Mouse (Mus musculus) lung, embryonic 16.5 days (tissue): ENCODE results near the gene Serpina12. TPM values are rescaled to one million over a fixed set of nuclear protein-coding genes. Genes with fewer than 3 reads are reported as not detected.

ENCODE experiments used
- ATAC-seq: fragments of 200-750 bp; cut with Nextera tagmentation; 2 replicates; pipeline ENCODE4 v1.8.0; 2017; ENCODE audit warnings: low read depth, mild to moderate bottlenecking, moderate library complexity
- H3K27ac ChIP-seq: fragments of 300-500 bp; sonication (generic); 2 replicates; pipeline ENCODE4 v1.5.1; 2014; ENCODE audit warnings: mild to moderate bottlenecking, control low read depth, low read length
- H3K27me3 ChIP-seq: fragments of 300-500 bp; sonication (generic); 2 replicates; pipeline ENCODE4 v1.6.1; 2014; ENCODE audit warnings: low read depth, low read length, mixed read lengths; ENCODE audit not compliant: control insufficient read depth, insufficient read depth
- H3K36me3 ChIP-seq: fragments of 300-500 bp; sonication (generic); 2 replicates; pipeline ENCODE4 v1.6.1; 2014; ENCODE audit warnings: low read length; ENCODE audit not compliant: control insufficient read depth, insufficient read depth
- H3K4me1 ChIP-seq: fragments of 300-500 bp; sonication (generic); replicated peaks from 2 replicates; pipeline ENCODE4 v1.6.1; 2014; ENCODE audit warnings: low read length, mixed read lengths; ENCODE audit not compliant: control insufficient read depth, insufficient read depth
- H3K4me2 ChIP-seq: fragments of 300-500 bp; sonication (generic); 2 replicates; pipeline ENCODE4 v1.6.1; 2014; ENCODE audit warnings: low read depth, low read length, control low read depth
- H3K4me3 ChIP-seq: fragments of 300-500 bp; sonication (generic); 2 replicates; pipeline ENCODE4 v1.5.1; 2014; ENCODE audit warnings: mild to moderate bottlenecking, low read length, control low read depth
- H3K9ac ChIP-seq: fragments of 300-500 bp; sonication (generic); 2 replicates; pipeline ENCODE4 v1.6.1; 2014; ENCODE audit warnings: low read length, control low read depth
- H3K9me3 ChIP-seq: fragments of 300-500 bp; sonication (generic); 2 replicates; pipeline ENCODE4 v1.6.1; 2016; ENCODE audit warnings: low read length; ENCODE audit not compliant: control insufficient read depth
- WGBS: fragments of 180-500 bp; shearing (Covaris S2); extraction: QIAGEN DNeasy Blood & Tissue Kit; methylation state at CpG from one replicate; pipeline ENCODE4 v1.1.7; 2014; 5-methylcytosine and 5-hydroxymethylcytosine counted together
- polyA plus RNA-seq: library from polyadenylated mRNA; unstranded; fragments of >200 nt; fragmentation: Nextera tagmentation; extraction: Ambion mirVana; gene quantifications from 2 replicates; pipeline ENCODE4 v1.2.1, GENCODE M21; 2015

Serpina12 gene
- polyA plus RNA-seq, 1 experiment from 2014 or later: not detected

- ATAC-seq: no peak
- WGBS: 46% methylated on average over 2 of the region's 2 CpGs
- H3K27me3 ChIP-seq: no peaks in the 10 kb centered on the region
Measured at GRCm38 (mm10) chr12:104061862-104062261, 17.6 kb upstream of the Serpina12 start.

DNA sequence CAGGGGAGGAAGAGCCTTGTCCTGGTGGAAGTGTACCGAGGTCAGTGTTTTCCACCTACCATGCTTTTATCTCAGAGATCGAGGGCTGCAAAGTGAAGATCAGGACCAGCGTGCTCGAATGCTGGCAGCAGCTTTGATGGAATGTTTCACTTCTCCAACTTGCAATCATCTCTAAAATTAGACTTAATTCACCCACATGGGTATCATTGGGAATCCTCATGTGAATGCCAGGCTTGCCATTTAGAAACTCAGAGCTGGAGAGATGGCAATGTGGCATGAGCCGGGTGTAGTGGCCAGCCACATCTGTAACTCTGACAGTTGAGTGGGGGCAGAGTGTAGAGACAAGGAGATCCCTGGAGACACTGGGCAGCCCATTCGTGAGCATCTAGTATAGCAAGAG lies 15.9 kb upstream of the Serpina12 start:
- H3K9me3 ChIP-seq: no peaks in the 10 kb centered on the region
- no peaks in the 10 kb centered on the region for H3K4me1 ChIP-seq
- no peak overlapping the region for H3K4me3 ChIP-seq
- no peak overlapping the region for H3K4me2 ChIP-seq
- no peaks in the 10 kb centered on the region for H3K36me3 ChIP-seq
- WGBS: 66% methylated on average over 6 of the region's 6 CpGs
- no peak for ATAC-seq
- no peak overlapping the region for H3K27ac ChIP-seq
- no peaks in the 10 kb centered on the region for H3K27me3 ChIP-seq
- H3K9ac ChIP-seq: no peak overlapping the region

More at GRCm38 (mm10) chr12:104061862-104062261, 17.6 kb upstream of the Serpina12 start:
- Histone ChIP-seq H3K27ac (no peak overlapping the region), H3K4me3 (no peak overlapping the region), H3K9ac (no peak overlapping the region), H3K36me3 (no peaks in the 10 kb centered on the region), H3K9me3 (no peaks in the 10 kb centered on the region), H3K4me2 (no peak overlapping the region), H3K4me1 (no peaks in the 10 kb centered on the region)

DNA sequence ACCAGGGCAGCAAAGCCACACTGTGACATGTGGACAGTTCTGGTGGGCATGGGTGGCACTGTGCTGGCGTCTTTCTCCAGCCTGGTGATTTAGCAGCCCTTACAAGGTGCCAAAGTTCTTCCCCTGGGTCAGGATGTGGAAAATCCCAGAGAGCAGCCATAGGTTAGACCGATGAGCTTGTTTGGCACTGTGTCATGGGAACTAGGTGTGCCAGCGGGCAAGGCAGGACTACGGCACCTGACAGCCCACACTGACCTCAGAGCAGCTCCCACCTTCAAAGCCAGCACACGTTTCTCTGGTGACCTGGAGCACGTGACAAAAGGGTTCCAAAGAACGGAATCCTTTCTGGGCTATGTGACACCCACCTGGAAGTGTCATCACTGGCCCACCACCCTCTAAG lies 13.3 kb upstream of the Serpina12 start:
- Histone ChIP-seq H3K27me3 (no peaks in the 10 kb centered on the region), H3K4me3 (no peak overlapping the region), H3K9ac (no peak overlapping the region), H3K36me3 (no peaks in the 10 kb centered on the region), H3K4me2 (no peak overlapping the region), H3K27ac (no peak overlapping the region), H3K4me1 (no peaks in the 10 kb centered on the region), H3K9me3 (no peaks in the 10 kb centered on the region)
- WGBS: 73% methylated on average over 7 of the region's 7 CpGs
- ATAC-seq: no peak

DNA sequence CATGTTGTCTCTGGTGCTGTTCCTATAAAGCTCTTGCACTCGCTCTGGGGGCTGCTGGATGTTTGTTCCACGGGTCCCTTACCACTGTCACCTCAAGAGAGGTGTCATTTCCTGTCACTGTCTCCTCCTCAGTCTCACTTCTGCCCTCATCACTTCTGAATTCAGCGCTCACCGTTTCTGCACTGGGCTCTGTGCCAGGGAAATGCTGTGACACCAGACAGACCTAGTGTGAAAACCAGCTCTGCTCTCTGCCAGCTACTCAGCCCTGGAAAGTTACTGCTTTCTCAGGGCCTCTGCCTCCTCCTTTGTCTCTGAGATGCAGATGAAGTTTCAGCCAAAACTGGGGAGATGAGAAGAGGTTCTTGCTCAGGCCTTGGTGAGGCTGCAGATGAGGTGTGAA lies 12.8 kb upstream of the Serpina12 start:
- 17% methylated on average over 4 of the region's 4 CpGs for WGBS
- Histone ChIP-seq H3K36me3 (no peaks in the 10 kb centered on the region), H3K27me3 (no peaks in the 10 kb centered on the region), H3K9me3 (no peaks in the 10 kb centered on the region), H3K9ac (no peak overlapping the region), H3K4me3 (no peak overlapping the region), H3K27ac (no peak overlapping the region), H3K4me1 (no peaks in the 10 kb centered on the region), H3K4me2 (no peak overlapping the region)
- ATAC-seq: no peak

DNA sequence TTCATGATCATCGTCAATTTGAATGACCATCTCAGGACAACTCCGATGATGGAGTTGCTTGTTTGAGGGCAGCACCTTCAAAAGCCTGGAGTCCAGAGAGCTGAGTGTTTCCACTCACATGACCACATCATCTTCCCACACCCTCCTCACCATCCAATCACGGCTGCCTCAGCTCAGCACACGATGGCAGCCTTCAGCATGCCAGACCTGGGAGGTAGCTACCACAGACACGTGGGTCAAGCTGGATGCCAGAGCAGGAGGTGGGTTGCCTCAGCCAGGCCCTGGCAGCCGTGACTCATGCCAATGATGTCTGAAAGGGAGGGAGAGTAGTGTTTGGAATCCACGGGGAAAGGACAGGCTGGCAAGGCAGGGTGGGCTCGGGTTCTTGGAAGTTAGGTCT lies 11.5 kb upstream of the Serpina12 start:
- WGBS: 72% methylated on average over 8 of the region's 8 CpGs
- Histone ChIP-seq H3K4me1 (no peaks in the 10 kb centered on the region), H3K9ac (no peak overlapping the region), H3K27ac (no peak overlapping the region), H3K4me3 (no peak overlapping the region), H3K36me3 (no peaks in the 10 kb centered on the region), H3K4me2 (no peak overlapping the region), H3K27me3 (no peaks in the 10 kb centered on the region), H3K9me3 (no peaks in the 10 kb centered on the region)
- ATAC-seq: no peak

GRCm38 (mm10) chr12:104053995-104054394 lies 9.8 kb upstream of the Serpina12 start:
- no peaks in the 10 kb centered on the region for H3K27me3 ChIP-seq
- WGBS: 45% methylated on average over 1 of the region's 1 CpGs
- H3K27ac ChIP-seq: no peak overlapping the region
- ATAC-seq: peak; percentile 87
- no peak overlapping the region for H3K9ac ChIP-seq
- H3K9me3 ChIP-seq: no peaks in the 10 kb centered on the region
- no peak overlapping the region for H3K4me2 ChIP-seq
- no peaks in the 10 kb centered on the region for H3K4me1 ChIP-seq
- H3K36me3 ChIP-seq: no peaks in the 10 kb centered on the region
- H3K4me3 ChIP-seq: no peak overlapping the region

DNA sequence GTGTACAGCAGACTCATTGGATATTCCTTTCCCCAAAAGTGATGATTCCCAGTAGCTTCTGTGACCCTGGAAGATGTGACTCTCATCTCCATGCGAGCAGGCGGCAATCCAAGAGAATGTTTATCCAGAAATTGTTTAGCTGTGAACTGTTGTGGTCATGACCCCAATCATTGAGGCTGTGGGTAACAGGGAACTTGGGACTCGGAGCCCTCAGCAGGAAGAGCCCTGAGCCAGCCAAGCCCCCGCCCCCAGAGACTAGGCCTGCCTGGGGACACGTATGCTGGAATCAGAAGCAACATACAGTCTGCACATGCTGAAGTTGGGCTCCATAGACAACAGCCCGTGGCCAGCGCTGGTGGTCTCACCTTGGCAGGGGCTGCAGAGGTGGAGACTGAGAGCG lies 1.5 kb upstream of the Serpina12 start:
- Histone ChIP-seq H3K4me2 (no peak overlapping the region), H3K36me3 (no peaks in the 10 kb centered on the region), H3K4me1 (no peaks in the 10 kb centered on the region), H3K27me3 (no peaks in the 10 kb centered on the region), H3K4me3 (no peak overlapping the region), H3K9me3 (peaks cover 3% of the 10 kb centered on the region; the same call in 1 of the 2 replicates), H3K27ac (no peak overlapping the region), H3K9ac (no peak overlapping the region)
- WGBS: 61% methylated on average over 8 of the region's 8 CpGs
- peak; percentile 76 for ATAC-seq

GRCm38 (mm10) chr12:104042753-104043152 lies 1.5 kb downstream of the Serpina12 start:
- Histone ChIP-seq H3K4me1 (no peaks in the 10 kb centered on the region), H3K36me3 (no peaks in the 10 kb centered on the region), H3K9me3 (peaks cover 3% of the 10 kb centered on the region; the same call in 1 of the 2 replicates), H3K27ac (no peak overlapping the region), H3K4me2 (no peak overlapping the region), H3K4me3 (no peak overlapping the region), H3K27me3 (no peaks in the 10 kb centered on the region), H3K9ac (no peak overlapping the region)
- whole genome bisulfite sequencing: 83% methylated on average over 2 of the region's 2 CpGs
- ATAC-seq: no peak

- Histone ChIP-seq H3K4me1 (no peaks in the 10 kb centered on the region), H3K36me3 (no peaks in the 10 kb centered on the region), H3K9me3 (peaks cover 3% of the 10 kb centered on the region; the same call in 1 of the 2 replicates), H3K27me3 (no peaks in the 10 kb centered on the region), H3K27ac (no peak overlapping the region), H3K9ac (no peak overlapping the region), H3K4me3 (no peak overlapping the region), H3K4me2 (no peak overlapping the region)
- WGBS: 56% methylated on average over 6 of the region's 6 CpGs
- peak; percentile 71 for ATAC-seq
Measured at GRCm38 (mm10) chr12:104041401-104041800, 2.8 kb downstream of the Serpina12 start.

- Histone ChIP-seq H3K4me1 (no peaks in the 10 kb centered on the region), H3K27ac (no peak overlapping the region), H3K9ac (no peak overlapping the region), H3K9me3 (no peaks in the 10 kb centered on the region), H3K4me2 (no peak overlapping the region), H3K4me3 (no peak overlapping the region), H3K36me3 (no peaks in the 10 kb centered on the region), H3K27me3 (no peaks in the 10 kb centered on the region)
- no peak for ATAC-seq
- WGBS: 84% methylated on average over 7 of the region's 7 CpGs
Measured at GRCm38 (mm10) chr12:104038181-104038580, 6.1 kb downstream of the Serpina12 start.
